Mouse (Mus musculus) CD4-positive, CD25-positive, alpha-beta regulatory T cell (primary cell): ENCODE results near the gene Gm5965. TPM values are rescaled to one million over a fixed set of nuclear protein-coding genes. Genes with fewer than 3 reads are reported as not detected.

Experiments
- polyA plus RNA-seq: library from polyadenylated mRNA; unstranded; fragments of 100-300 nt; shearing (Covaris generic); gene quantifications from one replicate; pipeline ENCODE4 v1.2.1, GENCODE M21; 2017

The Gm5965 gene
- polyA plus RNA-seq: not detected

DNA sequence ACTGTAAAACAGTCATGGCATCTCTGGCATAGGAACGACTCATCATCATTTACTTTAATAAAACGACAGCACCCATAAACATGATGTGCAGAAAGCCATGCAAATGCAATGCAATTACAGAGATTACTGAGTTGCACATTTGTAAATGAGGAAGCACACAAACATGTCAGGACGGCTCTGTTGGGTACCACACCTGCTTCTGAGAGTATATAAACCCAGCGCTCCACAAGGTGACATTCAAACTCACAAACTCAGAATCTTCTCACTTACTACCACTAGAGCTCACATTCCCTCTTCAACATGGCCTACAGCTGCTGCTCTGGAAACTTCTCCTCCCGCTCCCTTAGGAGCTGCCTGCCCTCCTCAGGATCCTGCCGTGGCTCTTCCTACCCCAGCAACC lies at the start of gene Gm5965:
Gene Gm5965 (plus strand): TSS at position 301 of the 400 bp plus-strand sequence.

GRCm38 (mm10) chr16:88728812-88729275 lies 48.9 kb upstream of the Gm5965 start, which contains the start of gene Krtap13-1:
TSS of gene Krtap13-1 (plus strand) at chr16:88728862.

GRCm38 (mm10) chr16:88751535-88751934 lies 26.2 kb upstream of the Gm5965 start, which contains the start of gene Krtap13:
TSS of gene Krtap13 (minus strand) at chr16:88751635.

GRCm38 (mm10) chr16:88758547-88758946 lies 19.1 kb upstream of the Gm5965 start, which contains the start of gene 2310034C09Rik:
TSS of gene 2310034C09Rik (plus strand) at chr16:88758847.

DNA sequence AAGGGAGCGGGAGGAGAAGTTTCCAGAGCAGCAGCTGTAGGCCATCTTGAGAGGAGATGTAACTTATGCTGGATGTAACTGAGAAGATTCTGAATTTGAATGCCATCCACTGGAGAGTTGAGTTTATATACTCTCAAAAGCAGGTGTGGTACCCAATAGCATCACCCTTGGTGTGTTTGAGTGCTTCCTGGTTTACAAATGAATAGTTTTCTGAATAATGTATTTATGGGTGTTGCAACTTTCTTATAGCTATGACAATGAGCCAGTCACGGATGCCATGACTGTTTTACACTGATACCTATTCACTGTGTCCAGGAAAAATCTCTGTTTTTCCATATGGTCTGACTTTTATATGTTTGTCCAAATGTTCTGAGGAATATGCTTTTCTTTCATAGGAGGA lies 3.6 kb upstream of the Gm5965 start, which contains the start of gene 2310057N15Rik:
Gene 2310057N15Rik (minus strand): TSS at position 101 of the 400 bp plus-strand sequence.

GRCm38 (mm10) chr16:88811827-88812226 lies 34.1 kb downstream of the Gm5965 start, which contains the start of gene Gm20741:
TSS of gene Gm20741 (minus strand) at chr16:88812220.

DNA sequence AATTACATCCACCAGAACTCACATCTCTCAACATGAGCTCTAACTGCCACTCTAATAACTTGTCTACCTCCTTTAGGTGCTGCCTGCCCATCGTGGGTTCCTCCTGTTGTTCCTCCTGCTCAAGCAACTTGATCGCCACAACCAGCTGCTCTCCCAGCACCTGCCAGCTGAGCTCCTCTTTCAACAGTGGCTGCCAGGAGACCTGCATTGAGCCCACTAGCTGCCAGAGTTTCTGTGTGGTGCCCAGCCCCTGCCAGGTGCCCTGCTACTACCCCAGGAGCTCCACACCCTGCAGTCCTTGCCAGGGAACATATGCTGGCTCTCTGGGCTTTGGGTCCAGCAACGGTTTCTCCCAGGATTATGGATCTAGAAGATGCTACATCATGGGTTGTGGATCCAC lies 42.4 kb downstream of the Gm5965 start, which contains the start of gene Krtap15:
Gene Krtap15 (plus strand): TSS at position 150 of the 400 bp plus-strand sequence.

GRCm38 (mm10) chr16:88826095-88826652 lies 48.5 kb downstream of the Gm5965 start, which contains the start of gene Krtap14:
TSS of gene Krtap14 (minus strand) at chr16:88826145.

Other genes starting within 250 kb of the Gm5965 start
- gene Cldn8, start 214.7 kb upstream of the Gm5965 start, polyA plus RNA-seq: not detected
- not detected for gene Krtap24-1, start 165.6 kb upstream of the Gm5965 start, polyA plus RNA-seq
- not detected for gene 2310079G19Rik, start 150.2 kb upstream of the Gm5965 start, polyA plus RNA-seq
- gene Krtap26-1, start 130.1 kb upstream of the Gm5965 start, polyA plus RNA-seq: not detected
- not detected for gene Krtap27-1, start 106.2 kb upstream of the Gm5965 start, polyA plus RNA-seq
- not detected for gene 2310061N02Rik, start 69.9 kb upstream of the Gm5965 start, polyA plus RNA-seq
- gene Krtap13-1, start 49.0 kb upstream of the Gm5965 start, polyA plus RNA-seq: not detected
- not detected for gene Krtap13, start 26.3 kb upstream of the Gm5965 start, polyA plus RNA-seq
- not detected for gene 2310034C09Rik, start 19.0 kb upstream of the Gm5965 start, polyA plus RNA-seq
- gene 2310057N15Rik, start 3.7 kb upstream of the Gm5965 start, polyA plus RNA-seq: not detected
- not detected for gene Gm20741, start 34.3 kb downstream of the Gm5965 start, polyA plus RNA-seq
- not detected for gene Krtap15, start 42.3 kb downstream of the Gm5965 start, polyA plus RNA-seq
- not detected for gene Krtap14, start 48.2 kb downstream of the Gm5965 start, polyA plus RNA-seq
- gene Krtap19-1, start 91.5 kb downstream of the Gm5965 start, polyA plus RNA-seq: not detected
- not detected for gene Krtap19-2, start 96.4 kb downstream of the Gm5965 start, polyA plus RNA-seq
- gene Krtap19-3, start 100.1 kb downstream of the Gm5965 start, polyA plus RNA-seq: not detected
- not detected for gene Krtap19-4, start 107.2 kb downstream of the Gm5965 start, polyA plus RNA-seq
- not detected for gene Krtap19-5, start 118.6 kb downstream of the Gm5965 start, polyA plus RNA-seq
- gene Krtap19-9b, start 154.4 kb downstream of the Gm5965 start, polyA plus RNA-seq: not detected
- not detected for gene Krtap16-3, start 185.0 kb downstream of the Gm5965 start, polyA plus RNA-seq
- gene Krtap22-2, start 232.9 kb downstream of the Gm5965 start, polyA plus RNA-seq: not detected
- not detected for gene Gm10229, start 237.4 kb downstream of the Gm5965 start, polyA plus RNA-seq